Mouse (Mus musculus) mesoderm, embryonic 11.5 days (tissue): Measurements from ENCODE around the gene Olfr303.
"Not testable (repeated sequence)": the region's sequence is repeated elsewhere in the genome, so short reads cannot be mapped to it uniquely, and the experiment has no call there.

Experiments
- DNase-seq: peaks from one replicate; pipeline ENCODE4 v3.0.0-alpha.2; 2012; ENCODE audit warnings: low read depth, low spot score

Gene Olfr303

DNA sequence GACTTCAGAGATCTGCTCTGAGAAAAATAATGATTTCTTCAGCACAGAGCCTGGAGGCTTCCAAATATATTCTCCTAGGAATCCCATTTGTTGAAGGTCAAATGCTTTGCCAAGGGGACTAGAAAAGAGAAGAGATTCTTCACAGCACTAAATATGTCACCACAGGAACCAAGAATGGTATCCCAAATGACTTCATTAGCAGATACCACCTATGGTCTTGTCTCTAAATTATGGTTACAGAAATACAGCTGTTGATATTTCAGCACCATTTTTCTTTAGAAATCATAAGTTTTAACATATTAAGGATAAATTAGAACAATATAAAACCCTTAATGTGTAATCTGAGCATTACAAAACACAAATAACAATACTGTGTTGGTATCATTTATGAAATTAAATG lies at the start of gene Olfr303:
Gene Olfr303, minus strand, starts transcription at position 101 of the 400 bp plus-strand sequence.
- DNase-seq, result no peak

- no peak for DNase-seq
Measured at GRCm38 (mm10) chr7:86403546-86403945, 6.0 kb upstream of the Olfr303 start, which contains the start of gene Olfr301. Gene Olfr301, plus strand, starts transcription at chr7:86403846.

GRCm38 (mm10) chr7:86386558-86386957 lies 11.0 kb downstream of the Olfr303 start, which contains the start of gene Olfr304:
Gene Olfr304, minus strand, starts transcription at chr7:86386658.
- DNase-seq, result no peak

- no peak for DNase-seq
Measured at GRCm38 (mm10) chr7:86385769-86386168, 11.8 kb downstream of the Olfr303 start.

GRCm38 (mm10) chr7:86366828-86367227 lies 30.8 kb downstream of the Olfr303 start, which contains the start of gene Olfr305:
Gene Olfr305, minus strand, starts transcription at chr7:86366928.
- DNase-seq, result no peak

DNA sequence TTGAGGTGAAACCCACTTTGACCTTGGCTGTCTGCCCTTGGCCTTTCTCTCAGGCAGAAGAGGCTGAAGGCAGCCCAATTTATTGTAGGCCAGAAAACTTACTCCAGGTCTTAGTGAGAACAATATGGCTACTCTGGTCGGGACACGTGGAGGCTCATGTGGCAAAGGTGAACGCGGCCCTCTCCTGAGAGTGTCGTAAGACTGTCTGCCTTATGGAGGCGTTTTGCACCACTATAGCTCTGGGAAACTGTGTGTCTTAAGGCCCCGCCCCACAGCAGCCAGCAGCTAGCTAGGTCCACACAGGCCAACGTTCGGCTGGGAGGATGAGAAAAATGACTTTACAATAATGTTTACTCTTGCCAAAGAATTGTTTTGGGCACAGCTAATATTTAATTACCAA lies 51.3 kb downstream of the Olfr303 start:
- DNase-seq, result not testable (repeated sequence)

DNA sequence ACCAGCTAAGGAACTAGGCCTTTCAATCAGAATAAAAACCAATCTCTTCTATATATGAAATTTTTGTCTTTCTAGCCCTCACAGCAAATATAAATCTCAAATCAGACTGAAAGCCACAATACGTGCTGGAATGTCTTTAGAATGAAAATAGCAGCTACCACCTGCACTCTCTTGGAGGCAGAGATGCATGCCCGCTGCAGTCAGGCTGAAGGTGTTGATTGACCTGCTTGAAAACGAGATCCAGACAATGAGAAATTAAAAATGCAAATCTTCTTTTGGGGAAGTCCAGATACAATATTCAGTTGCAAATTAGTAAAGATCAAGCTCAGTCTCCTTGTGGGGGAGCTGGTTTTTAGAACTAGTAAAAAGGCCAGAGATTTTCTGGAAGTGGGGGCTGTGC lies 53.3 kb downstream of the Olfr303 start:
- DNase-seq, result no peak

GRCm38 (mm10) chr7:86342881-86343565 lies 54.6 kb downstream of the Olfr303 start:
- DNase-seq, result no peak
